Mouse (Mus musculus): Measurements from ENCODE around the gene 1700019D03Rik. TPM values are rescaled to one million over a fixed set of nuclear protein-coding genes. Genes with fewer than 3 reads are reported as not detected.

1700019D03Rik gene
- total and polyA plus RNA-seq, 3 experiments, result 2.3 to 5.3 TPM; not detected in 1

DNA sequence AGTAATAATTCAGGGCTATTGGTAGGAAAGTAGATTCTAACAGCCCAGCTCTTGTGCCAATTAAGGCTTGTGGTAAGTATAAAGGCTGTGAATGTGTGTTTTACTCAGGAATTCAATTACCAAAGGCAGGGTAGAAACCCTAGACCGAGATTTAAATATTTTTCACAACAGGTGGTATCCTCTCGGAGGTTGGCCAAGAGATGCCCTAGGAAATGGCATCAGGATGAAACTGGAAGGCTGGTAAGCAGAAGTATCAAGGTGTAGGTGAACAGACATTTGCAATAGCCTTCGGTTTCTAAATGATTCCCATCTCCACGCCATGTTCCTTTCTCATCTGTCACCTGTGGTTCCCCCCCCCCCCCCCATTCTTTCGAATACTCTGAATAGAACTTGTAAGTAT, 4.4 kb downstream of the 1700019D03Rik start:
- TF ChIP-seq GATA1 (IDR thresholded peaks at IDR 0.05; ENCODE audit: borderline replicate concordance, low read length) (no peak), POLR2AphosphoS5 (IDR thresholded peaks at IDR 0.05; ENCODE audit: insufficient replicate concordance, low read depth, low read length) (no peak), GATA2 (IDR thresholded peaks at IDR 0.05; ENCODE audit: borderline replicate concordance, low read depth, low read length) (no peak), TAL1 (conservative IDR thresholded peaks at IDR 0.05; ENCODE audit: low read depth, low read length) (no peak)
- ATAC-seq (ENCODE audit: extremely low read depth, insufficient number of reproducible peaks, low FRiP score, poor library complexity, severe bottlenecking) (no peak), DNase-seq (ENCODE audit: low spot score) (no peak)
- peaks cover 19% of the 10 kb centered on the region for H3K27me3 ChIP-seq (ENCODE audit: insufficient read depth, low read length)
- H3K36me3 ChIP-seq (replicated peaks), result no peaks in the 10 kb centered on the region
- no peaks in the 10 kb centered on the region for H3K9me3 ChIP-seq (replicated peaks)
- 0 out of 2 replicates have a peak, but pooled peaks cover 3% of the 10 kb centered on the region for H3K4me1 ChIP-seq (ENCODE audit: insufficient read depth, low read depth, low read length)
- no peak overlapping the region for H3K4me3 ChIP-seq (ENCODE audit: low read depth, low read length)

GRCm38 (mm10) chr1:53014716-53015115, 5.3 kb downstream of the 1700019D03Rik start:
- no peak for ATAC-seq (ENCODE audit: extremely low read depth, insufficient number of reproducible peaks, low FRiP score, poor library complexity, severe bottlenecking)
- Histone ChIP-seq H3K4me3 (ENCODE audit: low read depth, low read length) (no peak overlapping the region), H3K9me3 (replicated peaks) (no peaks in the 10 kb centered on the region), H3K4me1 (ENCODE audit: insufficient read depth, low read depth, low read length) (0 out of 2 replicates have a peak, but pooled peaks cover 3% of the 10 kb centered on the region), H3K36me3 (replicated peaks) (no peaks in the 10 kb centered on the region), H3K27me3 (ENCODE audit: insufficient read depth, low read length) (peaks cover 21% of the 10 kb centered on the region)
- DNase-seq (ENCODE audit: low spot score), result no peak
- TF ChIP-seq GATA1 (IDR thresholded peaks at IDR 0.05; ENCODE audit: borderline replicate concordance, low read length) (no peak), CTCF (IDR thresholded peaks at IDR 0.05; ENCODE audit: low read depth, low read length) (no peak), POLR2AphosphoS5 (IDR thresholded peaks at IDR 0.05; ENCODE audit: insufficient replicate concordance, low read depth, low read length) (no peak), TAL1 (conservative IDR thresholded peaks at IDR 0.05; ENCODE audit: low read depth, low read length) (no peak), GATA2 (IDR thresholded peaks at IDR 0.05; ENCODE audit: borderline replicate concordance, low read depth, low read length) (no peak)

GRCm38 (mm10) chr1:52986692-52987091, 33.3 kb downstream of the 1700019D03Rik start:
- H3K27me3 ChIP-seq (ENCODE audit: insufficient read depth, low read length), result peaks cover 4% of the 10 kb centered on the region; the same call in 1 of the 2 replicates
- no peak for TF ChIP-seq GATA2 (IDR thresholded peaks at IDR 0.05; ENCODE audit: borderline replicate concordance, low read depth, low read length)
- TF ChIP-seq CTCF (IDR thresholded peaks at IDR 0.05; ENCODE audit: low read depth, low read length), result no peak
- TF ChIP-seq TAL1 (conservative IDR thresholded peaks at IDR 0.05; ENCODE audit: low read depth, low read length), result no peak
- TF ChIP-seq GATA1 (IDR thresholded peaks at IDR 0.05; ENCODE audit: borderline replicate concordance, low read length), result no peak
- TF ChIP-seq POLR2AphosphoS5 (IDR thresholded peaks at IDR 0.05; ENCODE audit: insufficient replicate concordance, low read depth, low read length), result no peak
- no peaks in the 10 kb centered on the region for H3K36me3 ChIP-seq (replicated peaks)
- DNase-seq (ENCODE audit: low spot score) (no peak), ATAC-seq (ENCODE audit: extremely low read depth, insufficient number of reproducible peaks, low FRiP score, poor library complexity, severe bottlenecking) (no peak)
- H3K9me3 ChIP-seq (replicated peaks), result no peaks in the 10 kb centered on the region
- H3K4me3 ChIP-seq (ENCODE audit: low read depth, low read length), result no peak overlapping the region
- H3K4me1 ChIP-seq (ENCODE audit: insufficient read depth, low read depth, low read length), result no peaks in the 10 kb centered on the region

GRCm38 (mm10) chr1:52973198-52973597, 46.8 kb downstream of the 1700019D03Rik start:
- DNase-seq (ENCODE audit: low spot score) (no peak), ATAC-seq (ENCODE audit: extremely low read depth, insufficient number of reproducible peaks, low FRiP score, poor library complexity, severe bottlenecking) (no peak)
- Histone ChIP-seq H3K27me3 (ENCODE audit: insufficient read depth, low read length) (no peaks in the 10 kb centered on the region; the same call in 1 of the 2 replicates), H3K9me3 (replicated peaks) (no peaks in the 10 kb centered on the region), H3K36me3 (replicated peaks) (no peaks in the 10 kb centered on the region), H3K4me1 (ENCODE audit: insufficient read depth, low read depth, low read length) (no peaks in the 10 kb centered on the region), H3K4me3 (ENCODE audit: low read depth, low read length) (no peak overlapping the region)
- TF ChIP-seq GATA1 (IDR thresholded peaks at IDR 0.05; ENCODE audit: borderline replicate concordance, low read length), result no peak
- TF ChIP-seq GATA2 (IDR thresholded peaks at IDR 0.05; ENCODE audit: borderline replicate concordance, low read depth, low read length), result no peak
- TF ChIP-seq CTCF (IDR thresholded peaks at IDR 0.05; ENCODE audit: low read depth, low read length), result no peak
- TF ChIP-seq TAL1 (conservative IDR thresholded peaks at IDR 0.05; ENCODE audit: low read depth, low read length), result no peak
- no peak for TF ChIP-seq POLR2AphosphoS5 (IDR thresholded peaks at IDR 0.05; ENCODE audit: insufficient replicate concordance, low read depth, low read length)

- TF ChIP-seq CTCF (IDR thresholded peaks at IDR 0.05; ENCODE audit: low read depth, low read length) (no peak), TAL1 (conservative IDR thresholded peaks at IDR 0.05; ENCODE audit: low read depth, low read length) (no peak), GATA2 (IDR thresholded peaks at IDR 0.05; ENCODE audit: borderline replicate concordance, low read depth, low read length) (no peak), GATA1 (IDR thresholded peaks at IDR 0.05; ENCODE audit: borderline replicate concordance, low read length) (no peak), POLR2AphosphoS5 (IDR thresholded peaks at IDR 0.05; ENCODE audit: insufficient replicate concordance, low read depth, low read length) (no peak)
- ATAC-seq (ENCODE audit: extremely low read depth, insufficient number of reproducible peaks, low FRiP score, poor library complexity, severe bottlenecking) (no peak), DNase-seq (ENCODE audit: low spot score) (no peak)
- Histone ChIP-seq H3K27me3 (ENCODE audit: insufficient read depth, low read length) (peaks cover 4% of the 10 kb centered on the region; the same call in 1 of the 2 replicates), H3K4me1 (ENCODE audit: insufficient read depth, low read depth, low read length) (no peaks in the 10 kb centered on the region), H3K4me3 (ENCODE audit: low read depth, low read length) (no peak overlapping the region), H3K36me3 (replicated peaks) (no peaks in the 10 kb centered on the region), H3K9me3 (replicated peaks) (no peaks in the 10 kb centered on the region)
Observed at GRCm38 (mm10) chr1:52971881-52972503, 48.0 kb downstream of the 1700019D03Rik start.

- ATAC-seq (ENCODE audit: extremely low read depth, insufficient number of reproducible peaks, low FRiP score, poor library complexity, severe bottlenecking), result no peak
- TF ChIP-seq GATA2 (IDR thresholded peaks at IDR 0.05; ENCODE audit: borderline replicate concordance, low read depth, low read length), result no peak
- TF ChIP-seq CTCF (IDR thresholded peaks at IDR 0.05; ENCODE audit: low read depth, low read length), result 0 out of 2 replicates have a peak, but pooled peaks have one; percentile 4
- no peak for TF ChIP-seq POLR2AphosphoS5 (IDR thresholded peaks at IDR 0.05; ENCODE audit: insufficient replicate concordance, low read depth, low read length)
- no peak for TF ChIP-seq GATA1 (IDR thresholded peaks at IDR 0.05; ENCODE audit: borderline replicate concordance, low read length)
- no peak for TF ChIP-seq TAL1 (conservative IDR thresholded peaks at IDR 0.05; ENCODE audit: low read depth, low read length)
Observed at GRCm38 (mm10) chr1:52964581-52964980, 55.4 kb downstream of the 1700019D03Rik start.

More at GRCm38 (mm10) chr1:52964581-52964980, 55.4 kb downstream of the 1700019D03Rik start:
- H3K9me3 ChIP-seq (replicated peaks), result no peaks in the 10 kb centered on the region
- H3K4me1 ChIP-seq (ENCODE audit: insufficient read depth, low read depth, low read length), result peaks cover 3% of the 10 kb centered on the region; the same call in 1 of the 2 replicates
- no peaks in the 10 kb centered on the region for H3K36me3 ChIP-seq (replicated peaks)
- peaks cover 7% of the 10 kb centered on the region for H3K27me3 ChIP-seq (ENCODE audit: insufficient read depth, low read length)
- no peak overlapping the region for H3K4me3 ChIP-seq (ENCODE audit: low read depth, low read length)
- no peak for DNase-seq (ENCODE audit: low spot score)

Data from G1E (cell line).